Mouse (Mus musculus): ENCODE measurements around the gene Rnf227.
"Not testable (repeated sequence)": the region's sequence is repeated elsewhere in the genome, so short reads cannot be mapped to it uniquely, and the experiment has no call there.

Gene Rnf227

DNA sequence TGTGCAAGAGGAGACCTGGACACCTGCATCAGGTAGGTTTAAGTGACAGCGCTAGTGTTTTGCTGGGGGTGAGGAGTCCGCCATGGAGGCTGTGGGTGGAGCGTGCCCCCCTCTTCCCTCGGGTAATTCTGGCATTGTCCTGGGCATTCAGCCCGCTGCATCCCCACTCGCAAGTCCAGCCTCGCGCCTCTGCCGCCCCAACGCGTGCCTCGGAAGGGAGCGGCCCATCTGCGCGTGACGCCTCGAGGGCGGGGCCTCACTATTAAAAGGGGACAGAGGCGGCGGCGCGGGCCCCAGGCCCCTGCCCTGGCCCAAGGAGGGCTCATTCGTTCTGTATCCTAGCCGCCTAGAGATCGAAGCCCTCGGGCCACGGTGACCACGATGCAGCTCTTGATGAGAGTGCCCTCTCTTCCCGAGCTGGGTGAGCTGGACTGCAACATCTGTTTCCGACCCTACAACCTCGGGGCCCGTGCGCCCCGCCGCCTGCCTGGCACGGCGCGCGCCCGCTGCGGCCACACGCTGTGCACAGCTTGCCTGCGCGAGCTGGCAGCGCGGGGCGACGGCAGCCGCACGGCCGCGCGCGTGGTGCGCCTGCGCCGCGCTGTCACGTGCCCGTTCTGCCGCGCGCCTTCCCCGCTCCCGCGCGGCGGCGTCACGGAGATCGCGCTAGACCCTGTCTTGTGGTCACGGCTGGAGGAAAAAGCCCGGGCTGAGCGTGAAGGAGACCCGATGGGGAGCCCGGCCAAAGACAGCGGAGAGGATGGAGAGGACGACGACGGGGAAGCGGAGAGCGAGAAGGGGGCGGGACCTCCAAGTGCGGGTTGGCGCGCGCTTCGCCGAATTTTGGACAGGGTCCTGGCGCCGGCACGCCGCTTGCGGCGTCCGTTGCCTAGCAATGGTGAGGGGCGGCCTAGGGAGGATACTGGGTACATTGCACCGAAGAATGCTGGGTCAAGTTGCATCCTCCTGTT is at the start of gene Rnf227:
Rnf227 (plus strand) TSS at position 301 of the 971 bp plus-strand sequence.
- DNase-seq, result peak; percentile 37 to 78

DNA sequence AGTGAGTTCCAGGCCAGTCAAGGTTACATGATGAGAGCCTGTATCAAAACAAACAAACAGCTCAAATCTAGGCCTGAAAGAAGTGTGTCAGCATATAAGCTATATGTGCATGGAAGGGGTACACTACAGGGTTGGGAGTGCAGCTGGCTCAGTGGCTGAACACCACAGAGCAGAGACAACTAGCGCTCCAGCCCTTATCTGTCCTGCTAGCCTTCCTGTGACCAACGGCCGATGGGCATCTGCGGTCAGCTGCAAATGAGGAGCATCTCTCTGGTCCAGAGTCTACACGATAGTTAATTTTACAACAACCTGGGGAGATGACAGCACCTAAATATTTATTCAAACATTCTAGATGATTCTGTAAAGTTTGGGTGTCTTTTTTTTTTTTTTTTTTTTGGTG is 49.1 kb upstream of the Rnf227 start:
- DNase-seq, result no peak

DNA sequence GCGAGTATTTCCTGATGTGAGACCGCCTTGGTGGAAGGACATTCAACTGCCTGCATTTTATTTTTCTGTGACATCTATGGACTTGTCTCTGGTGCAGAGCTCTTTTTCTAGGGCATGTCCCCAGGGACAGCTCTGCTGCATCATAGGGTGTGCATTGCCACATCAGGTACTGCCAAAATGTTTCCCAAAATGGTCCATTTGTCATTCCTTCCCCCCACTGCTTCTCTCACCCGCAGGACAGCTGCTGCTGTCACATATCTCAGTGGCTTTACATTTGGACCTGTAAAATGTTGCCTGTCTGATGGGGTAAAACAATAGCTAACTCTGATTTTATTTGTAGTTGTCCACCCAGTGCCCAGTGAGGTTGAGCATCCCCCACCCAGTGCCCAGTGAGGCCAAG is 45.0 kb upstream of the Rnf227 start:
- DNase-seq, result no peak

DNA sequence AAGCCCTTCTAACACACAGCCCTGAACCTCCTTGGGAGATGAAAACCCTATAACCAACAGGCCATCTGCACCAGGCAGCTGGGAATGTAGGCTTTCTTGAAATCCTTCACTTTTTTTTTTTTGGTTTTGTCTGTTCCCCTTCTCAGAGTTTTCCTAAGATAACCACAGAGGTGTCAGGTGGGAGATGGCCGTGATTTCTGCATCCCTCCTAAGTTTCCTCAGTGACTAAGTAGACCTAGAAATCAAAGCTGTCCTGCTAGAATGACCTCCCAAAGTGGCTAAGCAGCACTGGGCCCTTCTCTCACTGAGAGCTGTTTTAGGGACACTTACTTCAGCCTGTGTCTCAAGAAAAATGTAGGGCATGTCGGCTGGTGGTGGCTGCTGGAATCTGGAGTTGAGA is 42.5 kb upstream of the Rnf227 start:
- no peak for DNase-seq

DNA sequence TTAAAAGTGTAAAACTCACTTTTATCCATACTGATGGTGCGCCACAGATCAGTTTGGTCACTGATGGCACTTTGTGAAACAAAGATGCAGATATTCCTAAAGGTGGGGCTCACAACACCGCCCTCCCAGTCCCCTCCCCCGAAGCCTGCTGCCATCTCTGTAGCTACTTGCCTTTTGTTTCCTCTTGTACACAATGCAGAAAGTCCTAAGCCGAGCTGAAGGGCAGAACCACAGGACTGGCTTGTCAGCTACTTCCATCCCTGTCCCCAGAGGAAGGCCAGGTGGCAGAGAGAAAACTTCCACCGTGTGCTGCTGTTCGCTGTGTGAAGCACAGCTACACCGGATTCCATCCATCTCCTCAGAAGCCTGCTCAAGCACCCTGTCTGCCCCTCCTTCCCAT is 42.0 kb upstream of the Rnf227 start:
- DNase-seq, result no peak

DNA sequence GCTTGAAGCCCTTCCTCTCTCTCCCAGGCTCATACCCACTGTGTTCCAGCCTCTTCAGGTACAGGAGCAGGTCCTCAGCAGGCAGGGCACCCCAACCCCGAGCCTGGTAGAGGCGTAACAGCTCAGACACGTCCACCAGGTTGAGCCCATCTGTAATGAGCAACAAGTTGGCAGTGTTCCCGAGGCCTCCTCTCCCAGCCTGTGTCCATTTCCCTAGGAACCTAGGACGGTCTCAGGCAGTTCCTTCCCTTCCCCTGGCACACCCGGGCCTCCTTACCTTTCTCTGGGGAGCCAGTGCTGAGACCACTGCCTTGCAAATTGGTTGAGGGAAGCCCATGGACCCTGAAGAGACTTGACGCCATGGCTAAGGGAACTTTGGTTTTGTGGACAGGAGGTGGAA is 37.4 kb upstream of the Rnf227 start:
- DNase-seq, result no peak

DNA sequence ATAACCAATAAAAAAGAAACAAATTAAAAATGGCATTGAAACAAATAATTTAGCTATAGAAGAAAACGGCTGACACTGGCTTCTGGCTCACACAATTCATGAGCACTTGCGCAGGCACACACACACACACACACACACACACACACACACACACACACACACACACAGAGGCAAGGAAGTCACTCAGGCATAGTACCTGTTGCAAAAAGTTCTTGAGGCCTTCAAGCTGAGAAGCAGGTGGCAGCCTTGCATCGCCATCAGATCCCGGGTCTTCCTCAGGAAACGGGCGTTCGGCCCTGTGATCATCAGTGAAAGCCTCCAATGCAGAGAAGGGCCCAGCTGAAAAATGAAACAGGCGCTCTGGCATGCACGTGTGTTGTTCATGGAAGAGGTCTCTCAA is 35.0 kb upstream of the Rnf227 start:
- DNase-seq, result no peak

DNA sequence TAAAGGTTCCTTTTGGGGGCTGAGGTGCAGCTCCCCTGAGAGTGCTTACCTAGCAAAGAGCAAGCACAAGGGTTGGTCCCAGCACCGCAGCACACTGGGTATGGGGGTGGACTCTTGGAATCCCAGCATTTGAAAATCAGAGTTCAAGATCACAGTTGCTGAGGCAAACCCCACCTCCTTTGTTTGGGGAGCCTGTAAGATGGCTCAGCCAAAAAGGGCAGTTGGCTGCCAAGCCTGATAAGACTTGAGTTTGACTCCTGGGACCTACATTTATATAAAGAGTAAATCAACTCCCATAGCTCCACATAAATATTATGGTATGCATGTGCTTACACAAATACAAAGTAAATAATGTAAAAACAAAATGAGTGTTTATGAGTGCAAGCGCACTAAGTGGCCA is 34.2 kb upstream of the Rnf227 start:
- no peak for DNase-seq

DNA sequence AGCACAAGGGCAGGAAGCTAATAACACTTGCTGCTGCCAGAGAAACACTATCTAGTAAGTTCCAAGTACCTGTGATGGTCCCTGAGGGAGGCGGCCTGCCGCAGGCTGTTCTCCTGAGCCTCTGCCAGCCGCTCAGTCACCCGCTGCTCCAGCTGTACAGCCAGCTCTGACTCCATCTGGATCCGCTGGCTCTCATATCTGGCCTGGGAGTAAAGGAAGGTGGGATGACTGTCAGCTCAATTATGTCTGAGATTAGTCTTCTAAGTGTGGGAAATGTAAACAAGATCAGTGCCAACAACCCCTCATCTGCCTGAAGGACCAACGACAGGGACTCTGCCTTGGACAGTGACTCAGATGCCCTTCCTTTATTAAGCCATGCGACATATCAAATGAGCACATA is 29.0 kb upstream of the Rnf227 start:
- DNase-seq, result no peak

DNA sequence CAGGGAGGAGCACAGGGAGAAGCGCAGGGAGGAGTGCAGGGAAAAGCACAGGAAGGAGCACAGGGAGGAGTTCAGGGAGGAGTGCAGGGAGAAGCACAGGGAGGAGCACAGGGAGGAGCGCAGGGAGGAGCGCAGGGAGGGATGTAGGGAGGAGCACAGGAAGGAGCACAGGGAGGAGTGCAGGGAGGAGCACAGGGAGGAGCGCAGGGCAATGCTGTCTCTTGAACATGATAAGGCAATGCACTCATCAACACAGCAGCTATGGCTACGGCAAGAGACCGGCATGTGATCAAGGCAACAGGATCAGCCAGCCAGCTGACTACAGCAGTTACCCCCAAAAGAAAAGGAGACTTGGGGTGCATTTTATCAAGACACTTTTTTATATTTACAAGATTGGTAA is 23.9 kb upstream of the Rnf227 start:
- DNase-seq, result no peak

DNA sequence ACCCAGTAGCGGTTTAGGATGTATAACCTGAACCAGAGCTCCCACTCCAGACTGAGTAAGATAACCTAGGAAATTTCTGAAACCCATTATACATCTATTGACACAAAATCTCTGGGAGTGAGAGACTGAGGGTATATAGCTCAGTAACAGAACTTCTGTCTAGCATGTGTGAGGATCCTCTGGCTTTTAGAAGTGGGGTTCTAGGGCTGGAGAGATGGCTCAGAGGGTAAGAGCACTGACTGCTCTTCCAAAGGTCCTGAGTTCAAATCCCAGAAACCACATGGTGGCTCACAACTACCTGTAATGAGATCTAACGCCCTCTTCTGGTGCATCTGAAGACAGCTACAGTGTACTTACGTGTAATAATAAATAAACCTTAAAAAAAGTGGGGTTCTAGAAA is 22.3 kb upstream of the Rnf227 start:
- DNase-seq, result not testable (repeated sequence)

DNA sequence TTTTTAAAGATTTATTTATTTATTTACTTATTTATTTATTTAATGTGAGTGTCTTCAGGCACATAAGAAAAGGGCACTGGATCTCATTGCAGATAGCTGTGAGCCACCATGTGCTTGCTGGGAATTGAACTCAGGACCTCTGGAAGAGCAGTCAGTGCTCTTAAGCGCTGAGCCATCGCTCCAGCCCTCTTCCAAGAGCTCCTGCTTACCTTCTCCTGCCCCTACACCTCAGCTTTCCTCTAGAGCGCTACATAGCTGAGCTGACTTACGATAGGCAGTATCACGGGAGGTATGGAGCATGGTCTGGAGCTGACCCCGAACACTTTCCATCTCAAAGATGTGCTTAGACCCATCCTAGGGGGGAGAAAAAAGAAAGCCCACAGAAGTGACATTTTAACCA is 18.7 kb upstream of the Rnf227 start:
- no peak for DNase-seq

DNA sequence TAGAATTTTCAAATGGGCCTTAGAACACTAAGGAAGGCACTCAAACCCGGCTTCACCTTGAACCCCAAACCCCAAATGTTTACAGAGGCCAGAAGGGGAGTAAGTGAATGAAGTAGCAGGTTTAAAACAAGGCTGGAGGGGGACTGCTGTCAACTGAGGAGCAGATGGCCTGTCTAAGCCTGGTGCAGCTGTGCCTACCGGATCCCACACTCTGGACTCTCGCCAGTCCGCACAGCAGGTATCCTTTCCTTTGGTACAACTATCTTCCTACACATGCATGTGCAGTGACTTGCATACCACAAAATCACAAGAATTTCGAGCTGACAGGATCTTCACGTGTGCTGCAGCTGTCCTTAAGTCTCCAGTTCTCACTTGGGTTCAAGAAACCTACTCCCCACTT is 18.3 kb upstream of the Rnf227 start:
- DNase-seq, result no peak

DNA sequence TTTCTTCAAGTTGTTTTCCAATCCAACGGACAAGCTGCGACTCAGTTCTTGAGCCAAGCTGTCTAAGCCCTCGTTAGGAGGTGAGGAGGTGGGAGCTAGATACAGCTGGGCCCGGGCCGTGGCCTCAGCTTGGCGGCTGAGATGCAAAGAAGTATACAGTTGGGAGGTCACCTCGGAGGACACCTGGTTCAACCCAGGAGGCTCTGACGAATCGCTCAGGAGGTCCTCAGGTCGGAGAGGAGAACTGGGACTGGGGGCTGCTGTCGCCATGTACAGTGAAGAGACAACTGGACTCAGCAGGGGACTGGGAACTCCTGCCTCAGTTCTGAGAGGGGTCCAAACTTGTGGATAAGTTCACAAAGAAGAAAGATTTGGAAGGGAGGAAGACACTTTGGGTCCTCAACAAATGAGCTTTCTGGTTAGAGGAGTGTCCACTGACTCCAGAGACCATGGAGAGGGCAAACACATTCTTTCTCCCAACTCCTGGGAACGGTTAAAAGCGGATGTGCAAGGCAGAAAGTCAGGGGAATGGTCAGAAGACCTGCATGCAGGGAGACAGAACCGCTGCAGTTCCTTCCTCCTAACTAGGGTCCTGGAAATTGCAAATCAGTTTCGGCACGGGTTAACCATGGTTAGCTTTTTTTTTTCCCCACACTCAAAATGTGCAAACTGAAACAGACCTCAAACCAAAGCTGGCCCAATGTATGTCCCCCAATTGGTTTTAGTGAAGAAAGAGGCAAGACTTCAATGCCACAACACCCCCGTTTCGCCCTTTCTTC is 17.4 kb upstream of the Rnf227 start:
- no peak for DNase-seq

DNA sequence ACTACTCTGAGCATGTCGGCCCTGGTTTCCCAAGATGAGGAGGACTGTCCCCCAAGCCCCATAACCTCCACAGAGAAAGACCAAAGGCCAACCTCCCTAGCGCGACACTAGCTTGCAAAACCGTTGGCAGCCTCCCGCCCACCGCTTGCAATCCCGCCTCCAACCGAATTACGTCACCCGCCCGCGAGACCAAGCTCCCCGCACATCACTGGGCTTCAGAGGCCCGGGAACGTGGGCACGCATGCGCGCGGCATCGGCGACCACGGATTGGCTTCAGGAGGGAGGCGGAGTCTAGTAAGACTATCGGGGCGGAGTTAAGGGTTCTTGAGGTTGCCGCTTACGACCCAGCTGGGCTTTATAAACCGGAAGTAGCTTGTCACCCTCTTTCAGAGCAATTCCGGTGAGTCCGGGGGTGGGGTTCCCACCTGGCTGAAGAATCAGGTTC is 16.6 kb upstream of the Rnf227 start, which contains the start of the genes Cntrob and Trappc1:
Cntrob (minus strand) TSS at position 109 of the 445 bp plus-strand sequence.
Trappc1 (plus strand) TSS at position 314 of the 445 bp plus-strand sequence.
- DNase-seq, result peak; percentile 99

DNA sequence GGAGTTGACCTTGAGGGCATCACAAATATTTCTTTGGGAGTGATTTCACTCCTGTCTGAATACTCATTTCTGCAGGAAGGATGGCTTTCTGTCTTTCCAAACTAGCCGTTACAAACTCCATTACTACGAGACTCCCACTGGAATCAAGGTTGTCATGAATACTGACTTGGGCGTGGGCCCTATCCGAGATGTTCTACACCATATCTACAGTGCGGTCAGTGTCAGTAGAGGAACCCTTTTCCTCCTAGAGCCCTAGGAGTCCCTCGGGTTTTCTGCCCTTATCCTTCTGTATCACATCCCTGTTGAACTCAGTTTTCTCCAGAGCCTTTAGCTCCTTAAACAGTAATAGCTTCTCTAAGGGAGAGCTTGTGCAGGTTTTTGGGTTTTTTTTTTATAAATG is 15.5 kb upstream of the Rnf227 start:
- DNase-seq, result no peak

DNA sequence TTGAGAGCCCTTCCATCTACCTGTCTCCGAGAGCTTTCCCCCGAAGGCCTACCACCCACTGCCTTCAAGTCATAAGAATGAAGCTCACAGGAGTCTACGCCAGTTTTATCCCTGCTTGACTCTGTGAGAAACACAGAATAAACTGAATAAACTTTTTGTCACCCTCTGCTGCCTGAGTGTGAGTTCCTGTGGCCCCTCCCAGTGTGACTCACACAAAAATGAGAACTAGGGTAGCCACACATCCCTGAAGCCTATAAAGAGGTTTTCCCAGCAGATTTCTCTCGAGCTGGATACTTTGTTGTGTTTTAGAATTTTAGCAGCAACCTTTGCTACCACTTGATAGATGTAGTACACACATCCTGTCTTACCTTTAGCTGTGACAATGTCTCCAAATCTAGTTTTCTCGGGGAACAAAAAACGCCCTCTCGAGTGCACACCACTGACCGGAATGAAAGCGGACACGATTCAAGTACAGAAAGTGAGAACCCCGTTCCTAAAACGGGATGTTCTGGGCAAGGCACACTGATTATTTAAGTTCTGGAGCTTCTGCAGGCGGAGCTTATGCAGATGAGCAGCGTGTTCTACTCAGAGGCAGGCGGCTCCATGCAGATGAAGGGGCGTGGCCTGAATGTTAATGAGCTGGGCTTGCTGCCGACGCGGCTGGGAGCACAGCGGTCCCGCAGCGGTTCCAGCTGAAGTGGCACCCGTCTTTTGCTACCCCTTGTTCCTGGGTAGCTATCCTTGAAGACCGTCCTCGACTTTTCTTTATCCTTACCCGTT is 14.4 kb upstream of the Rnf227 start, which contains the start of gene Kcnab3:
Kcnab3 (plus strand) TSS at position 631 of the 780 bp plus-strand sequence.
- peak; percentile 94 to 95 for DNase-seq

DNA sequence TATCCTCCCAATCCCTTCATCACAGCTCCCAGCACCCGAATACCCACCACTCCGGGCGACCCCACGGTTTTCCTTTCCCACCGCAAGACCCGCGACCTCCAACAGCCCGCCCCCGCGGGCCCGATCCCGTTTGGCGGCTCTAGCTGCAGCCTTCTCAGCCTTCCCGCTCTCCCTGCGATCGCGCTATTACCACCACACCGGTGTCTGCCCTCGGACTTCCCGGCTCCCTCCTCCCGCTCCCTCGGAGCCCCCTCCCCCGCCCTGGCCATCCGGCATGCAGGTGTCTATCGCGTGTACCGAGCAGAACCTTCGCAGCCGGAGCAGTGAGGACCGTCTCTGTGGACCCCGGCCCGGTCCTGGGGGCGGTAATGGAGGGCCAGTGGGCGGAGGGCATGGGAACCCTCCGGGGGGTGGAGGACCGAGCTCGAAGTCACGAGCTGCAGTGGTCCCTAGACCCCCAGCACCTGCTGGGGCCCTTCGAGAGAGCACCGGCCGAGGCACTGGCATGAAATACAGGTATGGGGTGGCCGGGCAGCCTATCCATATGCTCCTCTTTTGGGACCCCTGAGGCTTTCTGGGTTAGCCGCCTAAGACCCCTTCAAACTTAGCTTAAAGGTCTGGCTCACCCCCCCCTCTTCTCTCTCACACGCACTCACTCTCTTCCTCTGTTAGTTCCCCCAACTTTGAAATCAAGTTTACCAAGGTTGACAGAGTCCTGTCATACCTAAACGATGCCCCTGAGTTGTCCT is 13.7 kb upstream of the Rnf227 start:
- DNase-seq, result peak in 1 of 2 experiments; percentile 41

DNA sequence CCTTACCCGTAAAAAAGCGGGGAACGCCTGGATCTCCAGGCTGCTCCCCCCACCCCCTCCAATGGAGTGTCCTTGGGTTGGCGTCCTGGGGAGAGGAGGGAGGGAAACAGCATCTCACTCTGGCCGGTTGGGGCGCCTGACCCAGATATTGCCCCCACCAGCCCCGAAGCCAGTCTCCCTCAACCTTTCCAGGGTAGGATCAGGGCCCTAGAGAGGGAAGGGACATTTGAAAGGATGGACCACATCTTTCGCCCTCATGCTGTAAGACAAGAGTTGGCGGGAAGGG is 13.2 kb upstream of the Rnf227 start:
- no peak for DNase-seq

DNA sequence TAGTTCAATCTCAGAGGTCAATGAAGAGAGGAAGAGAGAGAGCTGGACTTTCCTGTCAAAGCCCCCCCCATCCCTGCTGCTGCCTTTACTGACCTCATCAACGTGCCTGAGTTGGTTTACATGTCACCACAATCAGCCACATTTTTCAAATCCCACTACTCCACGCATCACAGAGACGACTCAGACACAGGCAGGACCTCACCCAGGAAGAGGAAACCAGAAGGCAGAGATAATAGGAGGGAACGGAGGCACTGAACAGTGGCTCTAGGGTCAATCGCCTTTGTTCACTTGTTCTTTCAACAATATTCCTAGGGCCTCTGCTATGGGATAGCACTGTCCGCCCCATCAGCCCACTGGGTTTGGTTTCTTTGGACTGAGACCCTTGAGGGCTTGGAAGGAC is 12.6 kb upstream of the Rnf227 start:
- no peak for DNase-seq

DNA sequence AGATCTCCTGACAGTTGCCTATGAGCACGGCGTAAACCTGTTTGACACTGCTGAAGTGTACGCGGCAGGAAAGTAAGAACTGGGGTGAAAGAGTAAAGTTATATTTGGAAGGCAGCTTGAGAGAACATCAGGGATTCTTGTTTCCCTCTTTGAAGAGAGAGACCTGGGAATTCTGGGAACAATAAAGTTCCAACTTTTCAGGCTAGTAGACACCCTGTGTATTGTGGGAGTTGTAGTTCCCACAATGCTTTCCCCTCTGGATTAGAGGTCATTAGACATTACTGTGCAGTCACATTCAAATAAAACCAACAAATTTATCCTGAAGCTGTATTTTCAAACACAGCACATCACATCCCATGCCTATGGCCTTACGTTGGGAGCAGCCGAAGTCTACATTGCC is 11.7 kb upstream of the Rnf227 start:
- DNase-seq, result no peak

DNA sequence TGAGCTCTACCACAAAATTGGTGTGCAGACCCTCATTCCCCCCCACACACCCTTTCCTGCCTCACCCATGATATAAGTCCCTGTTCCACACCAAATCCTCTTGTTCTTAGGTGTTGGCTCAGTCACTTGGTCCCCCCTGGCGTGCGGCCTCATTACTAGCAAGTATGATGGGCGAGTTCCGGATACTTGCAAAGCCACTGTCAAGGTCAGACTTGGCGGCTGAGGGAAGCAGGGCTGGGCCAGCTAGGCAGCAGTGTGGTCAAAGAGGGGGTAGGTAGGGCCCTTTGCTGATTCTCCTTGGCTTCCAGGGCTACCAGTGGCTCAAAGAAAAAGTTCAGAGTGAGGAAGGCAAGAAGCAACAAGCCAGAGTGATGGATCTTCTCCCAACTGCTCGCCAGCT is 9.1 kb upstream of the Rnf227 start:
- DNase-seq, result no peak
